Mouse (Mus musculus) lung, adult 10 weeks (tissue): ENCODE measurements around the gene Macrod1. TPM values are rescaled to one million over a fixed set of nuclear protein-coding genes. Genes with fewer than 3 reads are reported as not detected.

ENCODE experiments used
- polyA plus RNA-seq: library from polyadenylated mRNA; stranded (reverse); fragments of 350-450 nt; fragmentation: Illumina TruSeq; extraction: RNeasy Lipid Tissue Mini Kit (QIAGEN cat#74804); gene quantifications from one replicate; pipeline ENCODE4 v1.2.3, GENCODE M21; 2014; ENCODE audit warnings: low read depth, low replicate concordance; ENCODE audit not compliant: insufficient read depth

The Macrod1 gene
- 22.1 TPM for polyA plus RNA-seq

GRCm38 (mm10) chr19:7056248-7057087 lies at the start of gene Macrod1:
Macrod1 (plus strand) TSS chr19:7056810.

DNA sequence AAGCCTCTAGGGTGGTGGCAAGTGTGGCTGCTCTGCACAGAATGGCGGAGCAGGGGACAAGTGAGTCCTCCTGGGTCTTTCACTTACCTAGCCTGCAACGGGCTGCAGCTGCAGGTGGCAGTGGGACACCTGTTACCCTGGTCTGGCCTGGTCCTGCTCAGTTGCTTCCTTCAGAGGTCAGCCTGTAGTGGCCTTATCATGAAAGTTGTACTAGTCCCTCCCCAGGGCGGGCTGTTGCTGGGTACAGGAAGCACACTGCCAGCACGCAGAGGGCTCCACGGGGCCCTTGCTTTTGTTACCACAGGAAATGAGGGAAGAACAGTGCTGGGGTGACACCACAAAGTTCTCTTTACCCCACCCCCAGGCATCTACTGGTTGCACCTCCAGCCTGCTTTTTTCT lies 37.4 kb upstream of the Macrod1 start, which contains the start of gene Fermt3:
Gene Fermt3 (minus strand): TSS at position 279 of the 400 bp plus-strand sequence.

DNA sequence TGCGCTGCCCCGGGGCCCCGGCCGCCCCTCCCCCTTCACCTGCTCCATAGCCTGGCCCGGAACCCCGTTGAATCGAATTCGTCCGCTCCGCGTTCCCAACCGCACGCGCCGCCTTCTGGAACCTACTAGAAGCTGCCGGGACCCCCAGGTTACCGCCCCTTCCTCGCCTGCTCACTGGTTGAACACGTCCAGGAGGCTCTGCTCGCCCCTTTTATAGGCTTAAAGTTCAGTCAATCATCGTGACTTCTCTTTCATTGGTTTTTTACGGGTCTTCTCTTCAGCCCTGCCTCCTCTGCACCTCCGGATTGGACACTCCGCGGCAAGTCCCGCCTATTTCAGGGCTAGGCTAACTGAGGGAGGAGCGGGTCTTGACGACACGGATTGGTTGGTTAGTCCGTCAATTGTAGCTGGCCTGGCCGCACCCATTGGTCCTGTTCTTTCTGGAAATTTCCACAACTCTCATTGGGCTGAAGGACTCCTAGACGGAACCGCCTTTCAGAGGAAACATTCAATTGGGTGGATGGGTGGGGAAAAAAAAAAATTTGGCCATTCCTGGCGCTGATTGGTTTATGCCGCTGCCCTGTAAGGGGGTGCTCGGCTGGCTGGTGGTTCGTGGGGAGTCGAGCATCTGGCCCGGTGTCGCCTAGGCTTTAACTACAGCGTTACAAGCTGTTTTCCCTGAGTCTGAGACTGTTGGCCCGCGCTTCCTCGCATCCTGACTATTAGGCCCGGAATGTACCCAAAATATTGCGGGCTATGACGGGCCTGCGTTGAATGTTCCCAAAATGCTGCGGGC lies 16.6 kb upstream of the Macrod1 start, which contains the start of gene Stip1:
Gene Stip1 (minus strand): TSS at position 127 of the 796 bp plus-strand sequence.

GRCm38 (mm10) chr19:7105544-7105943 lies 48.9 kb downstream of the Macrod1 start, which contains the start of gene Flrt1:
Flrt1 (minus strand) TSS chr19:7105729.

GRCm38 (mm10) chr19:7205753-7206736 lies 149.4 kb downstream of the Macrod1 start, which contains the start of gene Otub1:
Otub1 (minus strand) TSS chr19:7206316.

DNA sequence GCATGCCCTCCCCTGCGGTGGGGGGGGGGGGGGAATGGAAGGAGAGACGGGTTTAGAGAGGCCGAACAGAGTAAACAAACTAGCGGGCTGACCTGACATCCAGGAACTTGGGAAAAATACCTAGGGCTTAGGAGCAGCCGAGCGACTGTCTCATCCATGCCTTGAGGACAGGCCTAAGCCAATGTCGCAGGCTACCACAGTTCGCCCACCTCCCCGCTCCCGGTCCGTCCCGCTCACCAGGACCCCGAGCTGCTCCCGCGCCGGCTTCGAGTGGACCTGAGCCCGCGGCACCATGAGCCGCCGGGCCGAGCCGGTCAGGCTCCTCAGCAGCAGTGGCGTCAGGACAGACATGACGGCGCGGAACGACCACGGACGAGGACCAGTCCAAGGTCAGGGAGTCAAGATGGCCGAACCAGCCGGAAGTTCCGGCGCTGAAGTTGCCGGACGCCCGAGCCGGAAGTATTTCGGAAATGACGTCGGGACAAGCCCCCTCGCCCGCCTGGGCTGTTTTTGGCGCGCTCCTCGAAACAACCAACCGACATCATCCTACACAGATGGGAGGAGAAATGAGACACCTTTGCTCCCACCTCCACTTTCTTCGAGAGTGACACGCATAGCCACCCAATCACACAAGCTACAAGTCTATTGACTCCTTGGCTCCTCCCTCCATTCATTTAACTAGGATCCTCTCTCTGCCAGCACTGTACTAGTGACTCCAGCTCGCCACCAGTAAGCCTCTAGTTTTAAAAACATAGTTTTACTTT lies 160.7 kb downstream of the Macrod1 start, which contains the start of gene Cox8a:
Gene Cox8a (minus strand): TSS at position 455 of the 764 bp plus-strand sequence.

DNA sequence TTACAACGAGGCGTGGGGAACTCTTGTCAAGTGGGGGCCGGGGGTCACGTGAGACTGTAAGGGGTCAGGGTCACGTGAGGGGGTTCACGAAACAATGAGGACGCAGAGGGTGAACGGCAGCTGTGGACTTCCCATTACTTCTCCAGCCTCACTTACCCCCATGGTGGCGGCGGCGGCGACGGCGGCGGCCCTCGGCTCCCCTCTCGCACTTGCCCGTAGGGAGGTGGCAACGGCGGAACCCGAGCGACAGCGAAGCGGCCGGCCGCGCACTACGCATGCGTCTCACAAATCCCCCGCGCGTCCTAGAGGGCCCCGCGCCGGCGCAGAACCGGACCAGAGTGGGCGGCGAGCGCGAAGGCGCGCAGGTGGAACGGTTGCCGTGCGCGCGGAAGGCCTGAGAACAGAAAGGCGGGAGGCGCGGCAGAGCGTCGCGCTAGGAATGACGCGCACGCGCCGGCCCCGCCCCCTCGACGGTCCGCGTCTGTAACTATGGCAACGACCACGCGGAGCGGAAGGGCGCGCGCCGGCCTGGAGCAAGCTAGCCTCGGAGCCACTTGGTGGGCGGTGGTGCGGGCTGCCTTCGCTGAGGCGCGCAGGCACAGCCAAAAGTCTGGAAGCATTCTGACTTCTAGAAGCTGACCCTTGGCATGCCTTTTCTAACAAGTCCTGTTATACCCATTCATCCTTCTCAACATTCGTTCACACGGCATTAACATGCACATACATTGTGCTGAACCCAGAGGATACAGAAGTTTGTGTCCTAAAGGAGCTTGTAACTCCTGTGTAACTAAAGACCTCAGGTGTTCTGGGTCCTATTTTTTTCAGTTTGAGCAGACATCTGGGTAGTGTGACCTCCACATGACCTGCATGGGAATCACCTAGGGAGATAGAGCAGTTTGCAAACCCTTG lies 184.4 kb downstream of the Macrod1 start, which contains the start of gene Naa40:
Gene Naa40 (minus strand): TSS at position 402 of the 909 bp plus-strand sequence.

Other genes with a start within 250 kb of the Macrod1 start
- 16.7 TPM for gene Rps6ka4, start 216.2 kb upstream of the Macrod1 start, polyA plus RNA-seq
- gene Ccdc88b, start 198.6 kb upstream of the Macrod1 start, polyA plus RNA-seq, result 4.5 TPM
- gene Trmt112, start 147.1 kb upstream of the Macrod1 start, polyA plus RNA-seq, result 74.6 TPM
- gene Prdx5, start 146.7 kb upstream of the Macrod1 start, polyA plus RNA-seq, result 254 TPM
- 24.6 TPM for gene Esrra, start 135.0 kb upstream of the Macrod1 start, polyA plus RNA-seq
- gene Catsperz, start 131.4 kb upstream of the Macrod1 start, polyA plus RNA-seq, result 0.68 TPM
- not detected for gene Kcnk4, start 122.3 kb upstream of the Macrod1 start, polyA plus RNA-seq
- gene Bad, start 114.9 kb upstream of the Macrod1 start, polyA plus RNA-seq, result 59.7 TPM
- gene Gpr137, start 114.3 kb upstream of the Macrod1 start, polyA plus RNA-seq, result 34.1 TPM
- gene Ppp1r14b, start 81.8 kb upstream of the Macrod1 start, polyA plus RNA-seq, result 61.9 TPM
- gene Plcb3, start 80.3 kb upstream of the Macrod1 start, polyA plus RNA-seq, result 31.5 TPM
- gene Fkbp2, start 76.3 kb upstream of the Macrod1 start, polyA plus RNA-seq, result 111 TPM
- gene Vegfb, start 69.2 kb upstream of the Macrod1 start, polyA plus RNA-seq, result 24.8 TPM
- gene Dnajc4, start 64.2 kb upstream of the Macrod1 start, polyA plus RNA-seq, result 24.8 TPM
- 13.9 TPM for gene Nudt22, start 60.7 kb upstream of the Macrod1 start, polyA plus RNA-seq
- 8.8 TPM for gene Trpt1, start 60.7 kb upstream of the Macrod1 start, polyA plus RNA-seq
- 17.2 TPM for gene Fermt3, start 37.3 kb upstream of the Macrod1 start, polyA plus RNA-seq
- 69.0 TPM for gene Stip1, start 16.8 kb upstream of the Macrod1 start, polyA plus RNA-seq
- 0.06 TPM for gene Flrt1, start 48.9 kb downstream of the Macrod1 start, polyA plus RNA-seq
- 39.3 TPM for gene Otub1, start 149.5 kb downstream of the Macrod1 start, polyA plus RNA-seq
- 408 TPM for gene Cox8a, start 160.8 kb downstream of the Macrod1 start, polyA plus RNA-seq
- 8.4 TPM for gene Naa40, start 184.4 kb downstream of the Macrod1 start, polyA plus RNA-seq
- gene Rcor2, start 210.5 kb downstream of the Macrod1 start, polyA plus RNA-seq, result 0.99 TPM